8 mouse cellular contexts compared by ENCODE assay signal in the genomic region with DNA sequence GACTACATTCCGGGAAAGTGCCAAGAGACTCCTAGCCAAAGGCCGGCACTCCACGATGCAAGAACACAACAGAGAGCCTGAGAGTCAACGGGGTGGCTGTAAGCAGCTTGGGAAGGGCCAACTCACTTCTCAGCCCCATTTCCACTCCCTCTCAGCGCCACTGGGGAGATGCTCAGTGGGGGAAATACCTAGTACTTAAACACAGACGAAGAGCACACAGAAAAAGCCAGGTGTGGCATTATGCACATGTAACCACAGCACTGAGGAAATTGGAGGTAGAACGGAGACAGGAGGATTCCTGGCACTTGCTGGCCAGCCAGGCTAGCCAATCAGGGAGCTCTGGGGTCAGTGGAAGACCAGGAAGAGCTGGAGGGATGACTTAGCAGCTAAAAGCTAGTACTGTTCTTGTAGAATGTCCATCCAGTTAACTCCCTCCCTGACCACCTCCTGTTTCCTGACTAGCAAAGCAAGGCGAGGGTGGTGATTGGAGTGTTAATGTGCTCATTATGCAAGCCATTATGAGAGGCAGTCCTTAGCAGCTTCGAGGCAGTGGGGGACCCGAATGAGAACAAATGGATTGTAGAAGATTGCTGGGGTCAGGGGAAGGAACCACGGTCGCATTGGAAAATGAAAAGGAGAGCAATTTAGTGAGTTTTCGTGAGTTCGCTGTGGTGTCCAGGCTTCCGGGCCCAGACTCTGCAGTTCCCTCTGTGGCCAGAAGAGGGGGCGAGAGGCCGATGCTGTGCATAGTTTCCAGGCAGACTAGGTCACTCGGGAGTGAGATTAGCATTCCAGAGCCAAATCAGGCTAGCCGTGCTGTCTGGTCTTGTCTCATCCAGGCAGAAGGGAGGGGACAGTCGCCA. TPM values are rescaled to one million over a fixed set of nuclear protein-coding genes. Genes with fewer than 3 reads are reported as not detected.
DNase-seq lines count a peak whose midpoint lies in the region; ATAC-seq and TF ChIP-seq lines count a peak whose summit lies in the region.

No protein-coding gene starts in this region.

- H3K27ac ChIP-seq in cortical plate, adult 2 months (ENCODE audit: insufficient read depth, low read length): no peak overlapping the region
- peak overlapping the region; percentile 72 for H3K27ac ChIP-seq in gastrocnemius, adult 2 months
- peak overlapping the region; percentile 79 for H3K27ac ChIP-seq in hindbrain, postnatal 0 days
- H3K27ac ChIP-seq in left cerebral cortex, adult 2 months: peak overlapping the region; percentile 75

- peak; percentile 94 for ATAC-seq in hindbrain, postnatal 0 days

- no peaks in the 10 kb centered on the region for H3K27me3 ChIP-seq in hindbrain, postnatal 0 days (ENCODE audit: insufficient read depth, low read length)
- H3K27me3 ChIP-seq in megakaryocyte, embryonic 14.5 days (replicated peaks): peaks cover 7% of the 10 kb centered on the region

- H3K4me2 ChIP-seq in hindbrain, postnatal 0 days (ENCODE audit: low read depth, low read length): peak overlapping the region; percentile 33

- H3K9ac ChIP-seq in hindbrain, postnatal 0 days (replicated peaks; ENCODE audit: low read length): peak overlapping the region; percentile 31

- H3K4me1 ChIP-seq in cortical plate, adult 2 months (ENCODE audit: control insufficient read depth, insufficient read depth, low read length): no peaks in the 10 kb centered on the region
- H3K4me1 ChIP-seq in hindbrain, postnatal 0 days (ENCODE audit: insufficient read depth, low read length): 0 out of 2 replicates have a peak, but pooled peaks cover 5% of the 10 kb centered on the region
- peaks cover 29% of the 10 kb centered on the region for H3K4me1 ChIP-seq in megakaryocyte, embryonic 14.5 days

- H3K36me3 ChIP-seq in hindbrain, postnatal 0 days (ENCODE audit: insufficient read depth, low read length): peaks cover 22% of the 10 kb centered on the region
- H3K36me3 ChIP-seq in megakaryocyte, embryonic 14.5 days (replicated peaks; ENCODE audit: low read length): peaks cover 38% of the 10 kb centered on the region

- TF ChIP-seq CTCF in cortical plate, adult 2 months (IDR thresholded peaks at IDR 0.05; ENCODE audit: extremely low read depth, insufficient read depth, low read length): peak; percentile 94
- TF ChIP-seq CTCF in gastrocnemius, adult 2 months (IDR thresholded peaks at IDR 0.05): no peak; the same call in 1 of the 2 replicates
- TF ChIP-seq CTCF in hindbrain, postnatal 0 days (IDR thresholded peaks at IDR 0.05; ENCODE audit: low read depth): peak; percentile 99
- peak; percentile 100 for TF ChIP-seq CTCF in left cerebral cortex, adult 2 months (IDR thresholded peaks at IDR 0.05)

- peak; percentile 96 for DNase-seq in ZHBTc4 (ENCODE audit: low read depth, low spot score)
- DNase-seq in gastrocnemius, adult 2 months: peak; percentile 89
- DNase-seq in hindbrain, postnatal 0 days (ENCODE audit: low spot score): peak; percentile 93
- DNase-seq in left cerebral cortex, adult 2 months (ENCODE audit: extremely low spot score in 1 of 2, low spot score in 2 of 2): peak; percentile 85 to 94
- DNase-seq in right cerebral cortex, postnatal 10 days (ENCODE audit: low spot score in 2 of 2): peak; percentile 92 to 93
- peak; percentile 89 for DNase-seq in urinary bladder, postnatal 14 days (ENCODE audit: low spot score)

- 0 out of 2 replicates have a peak overlapping the region, but pooled peaks have one; percentile 2 for H3K4me3 ChIP-seq in cortical plate, adult 2 months (ENCODE audit: insufficient read depth, low read length)
- peak overlapping the region; percentile 63 for H3K4me3 ChIP-seq in gastrocnemius, adult 2 months
- peak overlapping the region; percentile 7; the same call in 1 of the 2 replicates for H3K4me3 ChIP-seq in hindbrain, postnatal 0 days (ENCODE audit: low read length)
- H3K4me3 ChIP-seq in left cerebral cortex, adult 2 months: peak overlapping the region; percentile 24
- H3K4me3 ChIP-seq in megakaryocyte, embryonic 14.5 days (replicated peaks): peak overlapping the region; percentile 90

- intact Hi-C loops in gastrocnemius, adult 2 months (cut with DNase I): loop anchor here (1.0 kb wide), 1 partner anchor 61 kb away; no protein-coding TSS in a partner anchor
- intact Hi-C loops in left cerebral cortex, adult 2 months (cut with DNase I): loop anchor here (1.0 kb wide), 1 partner anchor 61 kb away; no protein-coding TSS in a partner anchor

- no peak for TF ChIP-seq POLR2A in cortical plate, adult 2 months (IDR thresholded peaks at IDR 0.05; ENCODE audit: extremely low read depth, insufficient read depth, low read length)

- 8% methylated on average over 20 of the region's 20 CpGs for WGBS in hindbrain, postnatal 0 days

- H3K9me3 ChIP-seq in hindbrain, postnatal 0 days (ENCODE audit: low read length): no peaks in the 10 kb centered on the region
- H3K9me3 ChIP-seq in megakaryocyte, embryonic 14.5 days: no peaks in the 10 kb centered on the region

RNA-seq across cellular contexts. Expression of gene Srrm3, which starts 12.5 kb away (rescaled TPM):
- polyA plus RNA-seq in cortical plate, adult 2 months (2012; rRNA removed): 80.9 and 84.8 TPM in 2 replicates
- total RNA-seq in gastrocnemius, adult 2 months (2021): not detected
- 75.8 and 106 TPM in 2 replicates for total RNA-seq in hindbrain, postnatal 0 days (2014; rRNA removed)
- polyA plus RNA-seq in hindbrain, postnatal 0 days (2015; fragmentation: Nextera tagmentation; extraction: Ambion mirVana): 50.8 and 55.7 TPM in 2 replicates
- 100 to 1,000 TPM in 1 of 2 experiments, 10 to 100 TPM in 1; 97.9 to 109 TPM for total RNA-seq in left cerebral cortex, adult 2 months (2021)
- polyA plus RNA-seq in megakaryocyte, embryonic 14.5 days (2012; ENCODE audit: insufficient read depth, low replicate concordance): 0.13 and 1.9 TPM in 2 replicates

RNA-seq across cellular contexts. Expression of gene Mdh2, which starts 15.9 kb away (rescaled TPM):
- polyA plus RNA-seq in cortical plate, adult 2 months (2012; rRNA removed): 486 and 499 TPM in 2 replicates
- total RNA-seq in gastrocnemius, adult 2 months (2021): 1,000 to 10,000 TPM in 1 of 2 experiments, 100 to 1,000 TPM in 1; 910 to 1,211 TPM
- total RNA-seq in hindbrain, postnatal 0 days (2014; rRNA removed): 165 and 169 TPM in 2 replicates
- polyA plus RNA-seq in hindbrain, postnatal 0 days (2015; fragmentation: Nextera tagmentation; extraction: Ambion mirVana): 732 and 760 TPM in 2 replicates
- 100 to 1,000 TPM; 379 to 386 TPM for total RNA-seq in left cerebral cortex, adult 2 months (2021)
- 386 and 408 TPM in 2 replicates for polyA plus RNA-seq in megakaryocyte, embryonic 14.5 days (2012; ENCODE audit: insufficient read depth, low replicate concordance)

RNA-seq across cellular contexts. Expression of gene Styxl1, which starts 16.0 kb away (rescaled TPM):
- polyA plus RNA-seq in cortical plate, adult 2 months (2012; rRNA removed): 0.13 TPM in 2 replicates
- not detected for total RNA-seq in gastrocnemius, adult 2 months (2021)
- total RNA-seq in hindbrain, postnatal 0 days (2014; rRNA removed): 0.10 TPM in 1 of 2 replicates, not detected in the other
- 0.61 and 0.69 TPM in 2 replicates for polyA plus RNA-seq in hindbrain, postnatal 0 days (2015; fragmentation: Nextera tagmentation; extraction: Ambion mirVana)
- not detected for total RNA-seq in left cerebral cortex, adult 2 months (2021)
- polyA plus RNA-seq in megakaryocyte, embryonic 14.5 days (2012; ENCODE audit: insufficient read depth, low replicate concordance): not detected in 2 replicates

RNA-seq across cellular contexts. Expression of gene Tmem120a, which starts 50.0 kb away (rescaled TPM):
- polyA plus RNA-seq in cortical plate, adult 2 months (2012; rRNA removed): 14.4 and 15.4 TPM in 2 replicates
- 1 to 10 TPM; 7.6 to 8.3 TPM for total RNA-seq in gastrocnemius, adult 2 months (2021)
- 52.8 and 71.7 TPM in 2 replicates for total RNA-seq in hindbrain, postnatal 0 days (2014; rRNA removed)
- polyA plus RNA-seq in hindbrain, postnatal 0 days (2015; fragmentation: Nextera tagmentation; extraction: Ambion mirVana): 83.2 and 89.7 TPM in 2 replicates
- 10 to 100 TPM; 18.3 to 18.4 TPM for total RNA-seq in left cerebral cortex, adult 2 months (2021)
- 13.5 and 55.6 TPM in 2 replicates for polyA plus RNA-seq in megakaryocyte, embryonic 14.5 days (2012; ENCODE audit: insufficient read depth, low replicate concordance)

Comparison
In these comparisons a context has a peak if more than half of its experiments do, and no peak if none do; other contexts are left out.
1. H3K4me3 ChIP-seq: peak in every context shown above with its lines; median percentile 90 in megakaryocyte, embryonic 14.5 days; 63 in gastrocnemius, adult 2 months; 24 in left cerebral cortex, adult 2 months; 7 in hindbrain, postnatal 0 days; 2 in cortical plate, adult 2 months.
2. RNA of gene Srrm3, which starts 12.5 kb away (total RNA-seq): 97.9 to 109 TPM in left cerebral cortex, adult 2 months and 75.8 to 106 TPM in hindbrain, postnatal 0 days; not detected in gastrocnemius, adult 2 months; every median in the first group is over 10 times any median in the second.
3. Peak in every context shown above with its lines, with median percentiles within 50 percentile points of each other: DNase-seq.